Mouse (Mus musculus) myocyte (in vitro differentiated cells): ENCODE measurements around the gene Kirrel3.

ENCODE experiments used
- MAX ChIP-seq: IDR thresholded peaks from one replicate; pipeline ENCODE4 v1.6.1; 2011; ENCODE audit warnings: low read depth, mild to moderate bottlenecking, control low read depth
- MYOD1 ChIP-seq, 3 experiments: IDR thresholded peaks; one replicate each; pipeline ENCODE4 v1.6.1; 2011; ENCODE audit warnings: control low read depth in 2 of 3, low read depth in 2 of 3, mild to moderate bottlenecking in 2 of 3, moderate library complexity in 1 of 3; ENCODE audit not compliant: insufficient read length in 2 of 3, control insufficient read depth in 1 of 3
- POLR2A ChIP-seq: IDR thresholded peaks from one replicate; pipeline ENCODE4 v1.6.1; 2011; ENCODE audit warnings: low read depth, mild to moderate bottlenecking, control low read depth, moderate library complexity; ENCODE audit not compliant: insufficient read length
- REST ChIP-seq: IDR thresholded peaks from one replicate; pipeline ENCODE4 v1.6.1; 2011; ENCODE audit warnings: mild to moderate bottlenecking, control low read depth, moderate library complexity; ENCODE audit not compliant: insufficient read depth, insufficient read length
- SRF ChIP-seq: IDR thresholded peaks from one replicate; pipeline ENCODE4 v1.6.1; 2011; ENCODE audit warnings: low read depth; ENCODE audit not compliant: control insufficient read depth, insufficient read length
- TCF12 ChIP-seq: IDR thresholded peaks from one replicate; pipeline ENCODE4 v1.6.1; 2011; ENCODE audit warnings: mild to moderate bottlenecking, control low read depth; ENCODE audit not compliant: poor library complexity, insufficient read depth, severe bottlenecking

DNA sequence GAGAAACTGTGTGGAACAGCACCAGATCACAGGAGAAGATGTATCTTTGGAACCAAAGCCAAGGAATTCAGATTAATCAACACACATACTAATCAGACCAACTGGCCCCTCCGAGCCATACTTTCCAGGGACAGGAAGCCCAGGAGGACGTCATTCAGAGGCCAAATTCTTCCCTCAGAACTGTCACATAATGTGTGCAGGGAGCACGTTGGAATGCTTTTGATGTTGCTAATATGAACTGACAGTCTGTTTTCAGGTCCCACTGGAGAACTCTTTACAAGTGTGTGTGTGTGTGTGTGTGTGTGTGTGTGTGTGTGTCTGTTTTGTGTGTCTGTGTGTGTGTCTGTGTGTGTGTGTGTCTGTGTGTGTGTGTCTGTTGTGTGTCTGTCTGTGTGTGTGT is 345.0 kb downstream of the Kirrel3 start:
- TF ChIP-seq POLR2A (no peak), TCF12 (no peak), MAX (no peak), REST (no peak), MYOD1 (IDR thresholded peaks at IDR 0.05; ENCODE audit: control insufficient read depth in 1 of 3, insufficient read length in 2 of 3, low read depth in 2 of 3) (no peak), SRF (no peak)
